Mouse (Mus musculus): Measurements from ENCODE around the gene Pttg1ip.
A peak's percentile ranks its signal among the peaks of the same experiment; 100 is the strongest.

The Pttg1ip gene

DNA sequence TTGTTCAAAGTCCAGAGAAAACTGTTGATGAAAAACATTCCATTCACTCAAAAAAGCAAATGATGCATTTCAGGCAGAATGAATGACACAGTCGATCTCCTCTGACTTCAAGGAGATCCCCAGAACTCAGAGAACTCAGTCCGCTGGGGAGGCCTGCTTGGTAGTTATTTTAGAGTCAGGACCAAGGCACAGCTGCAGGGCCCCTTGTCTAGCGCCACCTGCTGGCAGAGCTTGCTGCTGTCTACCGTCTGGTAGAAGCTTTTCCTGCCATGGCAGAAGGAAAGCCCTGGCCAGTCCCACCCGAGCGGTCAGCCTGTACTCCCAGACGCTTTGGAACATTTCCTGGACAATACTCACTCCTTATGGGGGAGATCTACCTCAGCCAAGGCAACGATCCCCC is 14.9 kb upstream of the Pttg1ip start:
- peak; percentile 85 to 94 for DNase-seq (ENCODE audit: inconsistent age in 2 of 2, low spot score in 1 of 2)

DNA sequence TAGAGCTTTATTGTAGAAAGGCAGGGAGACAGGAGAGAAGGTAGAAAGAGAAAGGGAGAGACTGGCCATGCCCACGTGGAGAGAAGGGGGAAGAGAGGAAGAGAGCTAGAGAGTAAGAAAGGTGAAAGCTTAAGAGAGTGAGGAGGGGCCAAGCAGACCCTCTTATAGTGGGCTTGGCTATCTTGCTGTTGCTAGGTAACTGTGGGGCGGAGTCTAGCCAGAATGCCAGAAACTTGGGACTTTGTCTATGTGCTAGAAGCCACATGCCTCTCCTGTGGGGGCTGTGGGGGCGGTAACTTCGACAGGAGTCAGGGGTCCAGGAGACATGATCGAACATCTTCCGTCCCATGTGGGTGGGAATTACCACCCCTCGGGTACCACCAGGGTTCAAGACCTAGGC is 12.0 kb upstream of the Pttg1ip start:
- no peak for DNase-seq (ENCODE audit: inconsistent age in 2 of 2, low spot score in 1 of 2)

GRCm38 (mm10) chr10:77569973-77570658 is 11.4 kb upstream of the Pttg1ip start:
- DNase-seq (ENCODE audit: inconsistent age in 2 of 2, low spot score in 1 of 2) = no peak

DNA sequence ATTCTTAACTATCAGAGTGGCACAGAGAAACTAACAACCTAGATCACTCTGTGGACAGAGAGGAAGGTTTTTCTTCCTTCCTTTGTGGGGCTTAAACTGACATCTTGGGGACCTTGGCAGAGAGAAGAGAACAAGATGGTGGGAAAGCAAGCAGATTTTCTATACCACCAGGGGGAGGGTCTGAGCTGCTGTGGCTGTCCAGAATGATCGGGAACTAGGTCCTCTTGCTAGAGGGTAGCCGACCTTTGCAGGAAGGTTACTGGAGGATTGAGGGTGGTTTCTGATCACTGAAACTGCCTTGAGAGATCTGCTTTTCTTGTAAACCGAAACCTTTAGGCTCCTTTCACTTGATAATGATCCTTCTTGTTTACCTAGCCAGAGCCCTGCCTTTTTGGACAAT is 9.3 kb upstream of the Pttg1ip start:
- no peak for DNase-seq (ENCODE audit: inconsistent age in 2 of 2, low spot score in 1 of 2)

DNA sequence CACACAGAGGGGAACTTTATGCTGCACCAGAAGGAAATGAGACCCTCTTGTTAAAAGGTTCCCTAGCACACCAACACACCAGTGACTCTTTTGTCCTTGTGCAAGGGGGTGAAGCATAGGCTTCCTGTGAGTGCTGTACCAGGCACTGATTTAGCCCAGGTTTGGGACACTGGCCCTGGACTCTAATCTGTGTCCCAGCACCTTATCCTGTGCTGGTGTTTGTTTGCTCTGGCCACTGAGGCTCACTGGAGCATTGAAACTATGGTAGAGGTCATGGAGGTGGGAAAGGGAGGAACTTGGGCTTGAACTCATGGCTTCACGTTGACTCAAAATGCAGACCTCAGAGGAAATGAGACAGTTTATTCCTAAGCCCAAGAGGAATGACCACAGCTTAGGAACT is 8.4 kb upstream of the Pttg1ip start:
- no peak for DNase-seq (ENCODE audit: inconsistent age in 2 of 2, low spot score in 1 of 2)

- no peak for DNase-seq (ENCODE audit: inconsistent age in 2 of 2, low spot score in 1 of 2)
Observed at GRCm38 (mm10) chr10:77580027-77580920, 1.2 kb upstream of the Pttg1ip start.

- no peak for DNase-seq (ENCODE audit: inconsistent age in 2 of 2, low spot score in 1 of 2)
Observed at GRCm38 (mm10) chr10:77581023-77581407, 505 bp upstream of the Pttg1ip start.

DNA sequence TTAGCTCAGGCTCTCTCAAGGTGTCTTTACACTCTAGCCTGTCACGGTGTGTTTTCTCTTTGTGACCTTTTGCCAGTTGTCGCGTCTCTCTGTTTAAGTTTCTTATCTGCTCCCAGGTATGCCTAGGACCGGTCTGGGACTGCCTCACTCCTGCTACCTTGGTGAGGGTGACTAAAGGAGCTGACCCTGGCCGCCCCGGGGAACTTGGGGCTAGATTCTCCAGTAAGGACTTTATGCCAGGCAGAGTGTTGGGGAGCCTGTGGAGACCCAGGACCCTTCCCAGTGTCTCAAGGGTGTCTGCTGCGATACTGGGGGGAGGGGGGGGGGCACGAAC is 732 bp downstream of the Pttg1ip start:
- peak in 1 of 2 experiments; percentile 34 for DNase-seq (ENCODE audit: inconsistent age in 2 of 2, low spot score in 1 of 2)

DNA sequence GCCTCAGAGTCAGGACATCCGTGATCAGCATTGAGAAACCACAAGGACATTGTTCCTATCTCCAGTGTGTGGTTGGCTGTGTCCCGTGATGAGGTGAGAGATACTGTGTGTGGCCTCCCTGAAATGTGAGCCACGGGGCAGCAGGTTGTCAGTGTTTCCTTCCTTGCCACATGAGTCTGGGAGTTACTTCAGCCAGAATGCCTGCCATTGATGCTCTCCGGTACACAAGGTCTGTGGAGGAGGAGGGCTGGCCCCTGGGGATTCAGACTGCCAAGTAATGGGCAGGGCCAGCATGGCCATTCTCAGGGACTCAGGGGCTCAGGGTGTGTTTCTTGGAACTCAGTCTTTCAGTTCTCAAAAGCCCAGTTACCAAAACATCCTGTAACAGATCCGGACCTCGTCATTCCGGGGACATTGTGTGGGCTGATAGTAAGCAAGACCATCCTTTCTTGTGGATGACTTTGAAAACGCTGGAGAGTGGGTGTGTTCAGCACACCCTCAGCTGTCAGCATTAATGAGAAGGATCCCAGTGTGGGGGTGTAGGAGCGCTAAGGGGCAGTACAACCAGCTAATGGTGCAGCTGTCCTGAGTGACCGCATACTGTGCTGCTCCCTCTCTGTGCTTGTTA is 2.4 kb downstream of the Pttg1ip start:
- peak; percentile 50 to 72 for DNase-seq (ENCODE audit: inconsistent age in 2 of 2, low spot score in 1 of 2)

DNA sequence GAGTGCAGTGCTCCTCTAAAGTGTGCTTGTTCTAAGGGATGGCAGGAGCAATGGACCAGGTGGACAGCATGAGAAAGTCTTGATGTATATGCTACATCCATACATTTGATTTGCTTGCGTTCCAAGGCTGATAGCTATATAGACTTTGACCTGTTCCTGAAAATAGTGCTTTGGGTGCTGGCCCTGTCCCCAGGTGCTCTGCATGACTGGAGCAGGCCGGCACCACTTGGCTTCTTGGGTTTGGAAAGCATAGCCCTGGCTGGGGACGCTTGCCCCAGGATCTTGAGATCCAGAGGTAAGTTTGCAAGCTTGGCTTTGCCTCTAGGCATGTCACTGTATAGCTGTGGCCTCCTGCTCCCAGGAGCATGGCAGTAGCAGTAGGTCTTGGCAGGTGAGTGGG is 5.1 kb downstream of the Pttg1ip start:
- DNase-seq (ENCODE audit: inconsistent age in 2 of 2, low spot score in 1 of 2) = no peak

GRCm38 (mm10) chr10:77587091-77587775 is 5.7 kb downstream of the Pttg1ip start:
- DNase-seq (ENCODE audit: inconsistent age in 2 of 2, low spot score in 1 of 2) = peak in 1 of 2 experiments; percentile 73

DNA sequence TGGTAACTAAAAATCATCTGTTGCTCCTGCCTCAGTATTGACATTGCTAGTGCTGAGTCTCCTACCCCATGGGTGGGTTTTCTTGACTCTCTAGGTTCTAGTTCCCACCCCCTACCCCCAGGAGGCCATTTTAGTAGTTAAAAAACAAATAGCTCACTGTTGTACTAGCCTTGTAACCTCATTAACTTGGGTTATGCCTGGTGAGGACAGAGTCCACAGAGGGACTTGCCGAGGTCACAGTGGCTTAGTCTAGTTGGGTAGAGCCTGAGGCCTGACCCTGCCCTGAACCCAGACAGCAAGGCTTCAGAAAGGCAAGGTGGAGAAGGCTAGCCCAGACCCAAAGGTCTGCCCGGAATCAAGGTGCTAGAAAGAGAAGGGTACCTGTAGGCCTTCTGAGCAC is 6.5 kb downstream of the Pttg1ip start:
- no peak for DNase-seq (ENCODE audit: inconsistent age in 2 of 2, low spot score in 1 of 2)

GRCm38 (mm10) chr10:77589117-77589516 is 7.6 kb downstream of the Pttg1ip start:
- DNase-seq (ENCODE audit: inconsistent age in 2 of 2, low spot score in 1 of 2) = no peak

DNA sequence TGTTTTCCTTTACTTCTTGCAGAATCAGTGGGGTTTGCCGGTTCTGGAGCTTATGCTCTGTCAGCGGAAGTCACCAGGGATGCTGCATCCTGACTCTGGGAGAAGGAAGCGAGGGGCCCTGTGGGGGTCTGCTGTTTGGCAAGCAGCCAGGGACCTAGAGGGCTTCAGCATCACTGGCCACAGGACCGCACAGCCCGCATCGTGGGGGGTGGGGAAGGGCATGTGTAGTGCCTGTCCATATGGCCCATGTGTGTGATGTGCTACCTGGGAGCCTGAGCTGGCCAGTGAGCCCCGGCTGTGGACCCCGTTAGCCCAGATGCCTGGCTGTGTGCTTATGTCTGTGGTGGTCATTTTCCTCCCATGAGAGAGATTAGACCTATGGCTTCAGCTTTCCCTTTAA is 8.2 kb downstream of the Pttg1ip start:
- no peak for DNase-seq (ENCODE audit: inconsistent age in 2 of 2, low spot score in 1 of 2)

- DNase-seq (ENCODE audit: inconsistent age in 2 of 2, low spot score in 1 of 2) = peak; percentile 49 to 71
Observed at GRCm38 (mm10) chr10:77590812-77591211, 9.3 kb downstream of the Pttg1ip start.

DNA sequence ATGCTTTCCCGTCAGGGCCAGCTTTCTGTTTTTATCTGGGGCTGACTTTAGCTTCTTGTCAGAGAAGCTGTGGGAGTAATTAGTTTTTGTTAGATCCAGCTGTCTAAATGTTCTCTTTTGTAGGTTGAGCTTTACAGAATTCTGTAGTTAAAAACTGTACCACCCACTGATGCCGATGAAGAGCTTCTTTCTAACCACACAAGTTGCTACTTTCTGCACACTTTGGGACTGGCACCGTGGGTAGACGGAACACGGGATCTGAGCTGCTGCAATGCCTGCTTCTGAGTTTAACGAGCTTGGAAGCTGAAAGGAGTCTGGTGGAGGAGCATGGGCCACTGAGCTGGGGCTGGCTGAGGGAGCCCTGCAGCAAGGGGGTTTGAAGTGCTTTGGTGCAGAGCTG is 10.0 kb downstream of the Pttg1ip start:
- no peak for DNase-seq (ENCODE audit: inconsistent age in 2 of 2, low spot score in 1 of 2)

- no peak for DNase-seq (ENCODE audit: inconsistent age in 2 of 2, low spot score in 1 of 2)
Observed at GRCm38 (mm10) chr10:77596060-77596459, 14.5 kb downstream of the Pttg1ip start.

DNA sequence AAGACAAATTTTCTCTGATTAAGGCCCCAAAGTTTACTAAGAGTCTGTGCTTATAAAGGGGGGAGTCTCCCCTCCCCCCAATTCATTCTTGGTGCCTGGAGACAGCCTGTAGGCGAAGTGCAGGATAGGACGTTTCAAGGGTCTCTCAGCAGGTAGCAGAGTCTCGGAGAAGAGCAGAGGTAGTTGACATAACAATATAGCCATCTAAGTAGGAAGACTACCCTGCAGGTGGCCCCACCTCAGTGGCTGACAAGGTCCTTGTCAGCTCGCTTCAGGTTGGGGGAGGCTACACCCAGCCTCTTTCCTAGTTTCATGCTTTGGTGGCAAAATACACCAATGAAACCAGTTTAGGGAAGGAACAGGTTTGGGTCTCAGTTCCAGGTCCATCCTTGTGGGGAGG is 21.5 kb downstream of the Pttg1ip start:
- DNase-seq (ENCODE audit: inconsistent age in 2 of 2, low spot score in 1 of 2) = no peak

- no peak for DNase-seq (ENCODE audit: inconsistent age in 2 of 2, low spot score in 1 of 2)
Observed at GRCm38 (mm10) chr10:77604111-77604510, 22.6 kb downstream of the Pttg1ip start.

GRCm38 (mm10) chr10:77604958-77605357 is 23.4 kb downstream of the Pttg1ip start:
- peak; percentile 39 to 65 for DNase-seq (ENCODE audit: inconsistent age in 2 of 2, low spot score in 1 of 2)

DNA sequence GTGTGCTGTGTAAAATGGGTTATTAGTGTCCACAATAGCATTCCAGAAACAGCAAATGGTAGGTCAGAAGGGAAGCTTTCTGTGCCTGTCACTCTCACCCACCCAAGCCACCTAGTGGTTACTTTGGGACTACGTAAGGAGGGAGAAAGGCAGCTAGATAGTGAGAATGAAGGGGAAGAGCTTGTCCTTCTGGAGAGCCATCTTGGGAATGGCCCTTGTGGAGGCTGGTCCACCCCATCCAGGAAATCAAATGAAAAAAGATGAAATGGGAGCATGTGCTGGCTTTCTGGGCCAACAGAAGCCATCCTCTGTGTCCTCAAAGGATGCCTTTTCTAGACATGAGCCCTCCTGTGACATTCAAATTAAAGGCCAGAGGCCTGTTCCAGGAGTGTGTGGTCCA is 23.8 kb downstream of the Pttg1ip start:
- peak in 1 of 2 experiments; percentile 26 for DNase-seq (ENCODE audit: inconsistent age in 2 of 2, low spot score in 1 of 2)
